ENCODE assay signal across 10 mouse cellular contexts in the genomic region with DNA sequence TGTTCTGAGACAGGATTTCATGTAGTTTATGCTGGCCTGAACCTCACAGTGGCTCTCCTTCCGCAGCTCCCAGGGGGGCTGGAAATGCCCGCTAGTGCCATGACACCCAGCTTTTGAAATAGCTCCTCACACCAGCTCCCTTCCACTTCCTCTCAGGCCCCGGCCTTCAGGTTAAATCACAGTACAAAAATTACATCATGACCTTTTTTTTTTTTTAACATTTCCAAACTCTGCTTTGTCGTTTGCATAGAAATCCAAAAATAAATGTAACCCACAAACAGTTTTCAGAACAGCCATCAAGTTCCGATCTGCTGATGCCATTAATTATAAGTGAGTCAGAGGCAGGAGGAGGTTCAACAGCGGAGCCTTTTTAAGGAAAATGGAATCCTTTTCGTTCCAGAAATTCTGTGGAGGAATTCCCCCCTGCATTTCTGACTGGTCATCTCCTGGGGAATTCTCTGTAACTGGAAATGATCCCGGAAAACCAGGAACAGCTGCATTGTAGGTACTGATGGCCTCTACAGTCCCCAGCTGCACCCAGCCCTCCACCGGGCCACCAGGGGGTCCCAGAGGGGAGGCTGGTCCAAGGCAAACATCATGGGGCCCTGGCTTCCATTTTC. TPM values are rescaled to one million over a fixed set of nuclear protein-coding genes. Genes with fewer than 3 reads are reported as not detected.
DNase-seq lines count a peak whose midpoint lies in the region; ATAC-seq and TF ChIP-seq lines count a peak whose summit lies in the region.
"Had no signal": no experiment of that assay in that cellular context is flagged by ENCODE, and none has a peak within 500 bp of the region (broad histone marks: within the 10 kb centered on the region; RNA-seq: fewer than 3 reads in every experiment).

No protein-coding gene starts in this region.

- CTCF ChIA-PET in Patski (lab: Charles Lee): interaction anchor here (1.2 to 6.8 kb wide), 5 partner anchors 16 to 167 kb away, joined by 3 to 39 read pairs (median 10); partner anchors contain the start of gene Noct

- H3K4me2 ChIP-seq in embryonic facial prominence, embryonic 12.5 days (replicated peaks): no peak overlapping the region
- no peak overlapping the region for H3K4me2 ChIP-seq in lung, embryonic 14.5 days
- no peak overlapping the region for H3K4me2 ChIP-seq in midbrain, embryonic 16.5 days (ENCODE audit: low read length)
- H3K4me2 ChIP-seq: neural tube, embryonic 12.5 days had no signal

- no peaks in the 10 kb centered on the region for H3K9me3 ChIP-seq in embryonic facial prominence, embryonic 12.5 days
- no peaks in the 10 kb centered on the region for H3K9me3 ChIP-seq in embryonic facial prominence, embryonic 10.5 days
- no peaks in the 10 kb centered on the region for H3K9me3 ChIP-seq in lung, embryonic 14.5 days (ENCODE audit: low read depth, low read length)
- H3K9me3 ChIP-seq in midbrain, embryonic 16.5 days (replicated peaks; ENCODE audit: control insufficient read depth, low read length, poor library complexity, severe bottlenecking): no peaks in the 10 kb centered on the region
- H3K9me3 ChIP-seq: neural tube, embryonic 12.5 days had no signal

- WGBS in embryonic facial prominence, embryonic 12.5 days: 52% methylated on average over 9 of the region's 9 CpGs
- WGBS in embryonic facial prominence, embryonic 10.5 days: 77% methylated on average over 9 of the region's 9 CpGs
- 56% methylated on average over 9 of the region's 9 CpGs for WGBS in lung, embryonic 14.5 days
- WGBS in midbrain, embryonic 16.5 days: 80% methylated on average over 9 of the region's 9 CpGs

- H3K4me3 ChIP-seq in embryonic facial prominence, embryonic 12.5 days: no peak overlapping the region
- H3K4me3 ChIP-seq in embryonic facial prominence, embryonic 10.5 days: no peak overlapping the region
- no peak overlapping the region for H3K4me3 ChIP-seq in lung, embryonic 14.5 days (ENCODE audit: low read depth, low read length)
- no peak overlapping the region for H3K4me3 ChIP-seq in midbrain, embryonic 16.5 days (ENCODE audit: low read depth, low read length)
- H3K4me3 ChIP-seq: neural tube, embryonic 12.5 days had no signal

- no peak for DNase-seq in embryonic facial prominence, embryonic 10.5 days (ENCODE audit: low spot score)
- DNase-seq in Patski (ENCODE audit: low read depth, low spot score): peak; percentile 98
- peak; percentile 58 for DNase-seq in gastrocnemius, postnatal 25 days
- DNase-seq in lung, embryonic 14.5 days: peak; percentile 19
- no peak for DNase-seq in frontal cortex, postnatal 36 days (ENCODE audit: low spot score in 2 of 2)
- DNase-seq in urinary bladder, postnatal 4 days (ENCODE audit: low spot score in 2 of 2): no peak
- DNase-seq: cerebellum, postnatal 25 days had no signal

- peak overlapping the region; percentile 41; the same call in 1 of the 2 replicates for H3K27ac ChIP-seq in embryonic facial prominence, embryonic 12.5 days
- H3K27ac ChIP-seq in embryonic facial prominence, embryonic 10.5 days (replicated peaks): no peak overlapping the region
- H3K27ac ChIP-seq in lung, embryonic 14.5 days (ENCODE audit: low read depth): no peak overlapping the region
- no peak overlapping the region for H3K27ac ChIP-seq in midbrain, embryonic 16.5 days (ENCODE audit: low read length)
- H3K27ac ChIP-seq: neural tube, embryonic 12.5 days had no signal

- no peaks in the 10 kb centered on the region for H3K27me3 ChIP-seq in embryonic facial prominence, embryonic 12.5 days
- no peaks in the 10 kb centered on the region for H3K27me3 ChIP-seq in embryonic facial prominence, embryonic 10.5 days (replicated peaks; ENCODE audit: low read depth, poor library complexity, severe bottlenecking)
- no peaks in the 10 kb centered on the region for H3K27me3 ChIP-seq in Patski
- H3K27me3 ChIP-seq in lung, embryonic 14.5 days (ENCODE audit: insufficient read depth, low read length): no peaks in the 10 kb centered on the region
- H3K27me3 ChIP-seq in midbrain, embryonic 16.5 days (ENCODE audit: control insufficient read depth, insufficient read depth, low read depth, low read length): no peaks in the 10 kb centered on the region
- H3K27me3 ChIP-seq: neural tube, embryonic 12.5 days had no signal

- peaks cover 8% of the 10 kb centered on the region; the same call in 1 of the 2 replicates for H3K4me1 ChIP-seq in embryonic facial prominence, embryonic 12.5 days
- H3K4me1 ChIP-seq in embryonic facial prominence, embryonic 10.5 days: peaks cover 5% of the 10 kb centered on the region; the same call in 1 of the 2 replicates
- H3K4me1 ChIP-seq in lung, embryonic 14.5 days (ENCODE audit: insufficient read depth): no peaks in the 10 kb centered on the region
- no peaks in the 10 kb centered on the region for H3K4me1 ChIP-seq in midbrain, embryonic 16.5 days (ENCODE audit: control insufficient read depth, insufficient read depth, low read length)
- H3K4me1 ChIP-seq: neural tube, embryonic 12.5 days had no signal

- H3K36me3 ChIP-seq in embryonic facial prominence, embryonic 12.5 days: no peaks in the 10 kb centered on the region
- H3K36me3 ChIP-seq in embryonic facial prominence, embryonic 10.5 days (replicated peaks): no peaks in the 10 kb centered on the region
- no peaks in the 10 kb centered on the region for H3K36me3 ChIP-seq in lung, embryonic 14.5 days (ENCODE audit: insufficient read depth)
- H3K36me3 ChIP-seq in midbrain, embryonic 16.5 days (ENCODE audit: control insufficient read depth, insufficient read depth, low read length): no peaks in the 10 kb centered on the region
- H3K36me3 ChIP-seq: neural tube, embryonic 12.5 days had no signal

- POLR2A ChIA-PET in Patski (lab: Charles Lee): interaction anchor here (0.5 to 1.4 kb wide), 3 partner anchors 19 to 49 kb away, joined by 3 to 4 read pairs (median 4); no protein-coding TSS in a partner anchor

- no peak overlapping the region for H3K9ac ChIP-seq in embryonic facial prominence, embryonic 12.5 days
- no peak overlapping the region for H3K9ac ChIP-seq in lung, embryonic 14.5 days
- no peak overlapping the region for H3K9ac ChIP-seq in midbrain, embryonic 16.5 days (ENCODE audit: low read depth, low read length)
- H3K9ac ChIP-seq: neural tube, embryonic 12.5 days had no signal

- TF ChIP-seq CTCF in Patski (IDR thresholded peaks at IDR 0.05): peak; percentile 49
- TF ChIP-seq CTCF in lung, embryonic 14.5 days (IDR thresholded peaks at IDR 0.05; ENCODE audit: low read depth): 0 out of 2 replicates have a peak, but pooled peaks have one; percentile 8

- in situ Hi-C loops in Patski (cut with MboI; ENCODE audit: low pct_unique_long_range_greater_than_20kb): no loop called here

- no peak for ATAC-seq in embryonic facial prominence, embryonic 12.5 days (ENCODE audit: insufficient number of reproducible peaks, insufficient read depth, low FRiP score, low TSS enrichment)
- peak; percentile 67 for ATAC-seq in Patski
- ATAC-seq in lung, embryonic 14.5 days (ENCODE audit: insufficient read depth): no peak
- ATAC-seq in midbrain, embryonic 16.5 days: no peak

RNA-seq across cellular contexts. Expression of gene Noct, which starts 27.0 kb away (rescaled TPM):
- polyA plus RNA-seq in embryonic facial prominence, embryonic 12.5 days (2016; fragmentation: Nextera tagmentation; extraction: Ambion mirVana): 14.4 and 14.6 TPM in 2 replicates
- polyA plus RNA-seq in embryonic facial prominence, embryonic 10.5 days (2016; fragmentation: Nextera tagmentation; extraction: Ambion mirVana): 9.6 and 10.1 TPM in 2 replicates
- polyA plus RNA-seq in Patski (2021): 36.1 TPM
- 10 to 100 TPM; 23.0 to 29.3 TPM for total RNA-seq in gastrocnemius, postnatal 25 days (2021)
- polyA plus RNA-seq in lung, embryonic 14.5 days (2014; fragmentation: Nextera tagmentation; extraction: Ambion mirVana): 7.6 and 8.9 TPM in 2 replicates
- polyA plus RNA-seq in midbrain, embryonic 16.5 days (2015; fragmentation: Nextera tagmentation; extraction: Ambion mirVana): 29.0 and 30.8 TPM in 2 replicates

Comparison
In these comparisons a context has a peak if more than half of its experiments do, and no peak if none do; other contexts are left out.
1. DNase-seq: peak in Patski (single experiment), gastrocnemius, postnatal 25 days (single experiment) and lung, embryonic 14.5 days (single experiment); none in embryonic facial prominence, embryonic 10.5 days (single experiment), frontal cortex, postnatal 36 days (0 of 2) and urinary bladder, postnatal 4 days (0 of 2).